Mouse (Mus musculus) heart, embryonic 14.5 days (tissue): ENCODE measurements around the gene Slain1. TPM values are rescaled to one million over a fixed set of nuclear protein-coding genes. Genes with fewer than 3 reads are reported as not detected.

Experiments used
- ATAC-seq: fragments of 200-750 bp; cut with Nextera tagmentation; 2 replicates; pipeline ENCODE4 v1.8.0; 2017; ENCODE audit warnings: low read depth, moderate TSS enrichment; ENCODE audit not compliant: insufficient number of reproducible peaks, insufficient read depth, low FRiP score
- H3K27ac ChIP-seq, 2 experiments: fragments of 200-500 bp in 1 of 2; fragments of 300-500 bp in 1 of 2; sonication (generic) in 1 of 2; replicated peaks in 1 of 2; 2 replicates each; pipeline ENCODE4 v1.5.1; 2012 to 2014; ENCODE audit warnings: low read depth in 2 of 2, low read length in 2 of 2, control low read depth in 1 of 2, mild to moderate bottlenecking in 1 of 2, mixed read lengths in 1 of 2; ENCODE audit not compliant: control insufficient read depth in 1 of 2, insufficient read depth in 1 of 2
- H3K27me3 ChIP-seq: fragments of 300-500 bp; sonication (generic); 2 replicates; pipeline ENCODE4 v1.6.1; 2014; ENCODE audit warnings: mild to moderate bottlenecking, low read length, control low read depth; ENCODE audit not compliant: control insufficient read depth, insufficient read depth
- H3K36me3 ChIP-seq: fragments of 300-500 bp; sonication (generic); 2 replicates; pipeline ENCODE4 v1.6.1; 2014; ENCODE audit warnings: mild to moderate bottlenecking, control low read depth, low read length, mixed read lengths; ENCODE audit not compliant: control insufficient read depth, insufficient read depth
- H3K4me1 ChIP-seq, 2 experiments: fragments of 200-500 bp in 1 of 2; fragments of 300-500 bp in 1 of 2; sonication (generic) in 1 of 2; 2 replicates each; pipeline ENCODE4 v1.6.1; 2012 to 2014; ENCODE audit warnings: low read length in 2 of 2, control low read depth in 1 of 2, mixed read lengths in 1 of 2; ENCODE audit not compliant: control insufficient read depth in 2 of 2, insufficient read depth in 2 of 2
- H3K4me2 ChIP-seq: fragments of 300-500 bp; sonication (generic); 2 replicates; pipeline ENCODE4 v1.6.1; 2014; ENCODE audit warnings: mild to moderate bottlenecking, low read length
- H3K4me3 ChIP-seq, 2 experiments: fragments of 200-500 bp in 1 of 2; fragments of 300-500 bp in 1 of 2; sonication (generic) in 1 of 2; 2 replicates each; pipeline ENCODE4 v1.5.1; 2012 to 2014; ENCODE audit warnings: low read length in 2 of 2, mild to moderate bottlenecking in 2 of 2, control low read depth in 1 of 2, low read depth in 1 of 2, moderate library complexity in 1 of 2; ENCODE audit not compliant: control insufficient read depth in 1 of 2, insufficient read depth in 1 of 2
- H3K9ac ChIP-seq: fragments of 300-500 bp; sonication (generic); 2 replicates; pipeline ENCODE4 v1.6.1; 2014; ENCODE audit warnings: mild to moderate bottlenecking, low read length
- H3K9me3 ChIP-seq: fragments of 300-500 bp; sonication (generic); 2 replicates; pipeline ENCODE4 v1.6.1; 2016; ENCODE audit warnings: low read length, control low read depth; ENCODE audit not compliant: control insufficient read depth
- WGBS: fragments of 180-500 bp; shearing (Covaris S2); extraction: QIAGEN DNeasy Blood & Tissue Kit; methylation state at CpG from one replicate; pipeline ENCODE4 v1.1.7; 2014; 5-methylcytosine and 5-hydroxymethylcytosine counted together
- polyA plus RNA-seq: library from polyadenylated mRNA; unstranded; fragments of >200 nt; fragmentation: Nextera tagmentation; extraction: Ambion mirVana; gene quantifications from 2 replicates; pipeline ENCODE4 v1.2.1, GENCODE M21; 2014

Slain1 gene
- polyA plus RNA-seq, 1 experiment from 2014 or later = 0.70 TPM

GRCm38 (mm10) chr14:103712986-103713385 is 63.0 kb downstream of the Slain1 start:
- Histone ChIP-seq H3K4me3 (no peak overlapping the region), H3K27me3 (no peaks in the 10 kb centered on the region), H3K9me3 (peaks cover 4% of the 10 kb centered on the region; the same call in 1 of the 2 replicates), H3K36me3 (no peaks in the 10 kb centered on the region), H3K9ac (no peak overlapping the region), H3K27ac (no peak overlapping the region), H3K4me2 (no peak overlapping the region), H3K4me1 (no peaks in the 10 kb centered on the region)
- 87% methylated on average over 5 of the region's 5 CpGs for WGBS
- no peak for ATAC-seq

GRCm38 (mm10) chr14:103717516-103717915 is 67.5 kb downstream of the Slain1 start:
- H3K9ac ChIP-seq = no peak overlapping the region
- peaks cover 4% of the 10 kb centered on the region; the same call in 1 of the 2 replicates for H3K9me3 ChIP-seq
- H3K36me3 ChIP-seq = no peaks in the 10 kb centered on the region
- H3K27ac ChIP-seq = no peak overlapping the region
- no peak overlapping the region for H3K4me2 ChIP-seq
- no peak for ATAC-seq
- 40% methylated on average over 5 of the region's 5 CpGs for WGBS
- H3K4me3 ChIP-seq = no peak overlapping the region
- 0 out of 4 replicates have a peak, but pooled peaks cover 0 to 3% of the 10 kb centered on the region in 2 experiments for H3K4me1 ChIP-seq
- no peaks in the 10 kb centered on the region for H3K27me3 ChIP-seq

GRCm38 (mm10) chr14:103717979-103718378 is 68.0 kb downstream of the Slain1 start:
- H3K27me3 ChIP-seq = no peaks in the 10 kb centered on the region
- 0 out of 4 replicates have a peak, but pooled peaks cover 0 to 3% of the 10 kb centered on the region in 2 experiments for H3K4me1 ChIP-seq
- H3K4me2 ChIP-seq = no peak overlapping the region
- no peak overlapping the region for H3K27ac ChIP-seq
- H3K36me3 ChIP-seq = no peaks in the 10 kb centered on the region
- H3K4me3 ChIP-seq = no peak overlapping the region
- WGBS = 67% methylated on average over 5 of the region's 5 CpGs
- H3K9ac ChIP-seq = no peak overlapping the region
- peaks cover 4% of the 10 kb centered on the region; the same call in 1 of the 2 replicates for H3K9me3 ChIP-seq
- no peak for ATAC-seq

- no peaks in the 10 kb centered on the region for H3K36me3 ChIP-seq
- H3K9me3 ChIP-seq = peaks cover 4% of the 10 kb centered on the region; the same call in 1 of the 2 replicates
- 37% methylated on average over 5 of the region's 5 CpGs for WGBS
- no peak overlapping the region for H3K4me3 ChIP-seq
- no peaks in the 10 kb centered on the region for H3K27me3 ChIP-seq
- ATAC-seq = no peak
- H3K4me2 ChIP-seq = no peak overlapping the region
- 0 out of 4 replicates have a peak, but pooled peaks cover 0 to 3% of the 10 kb centered on the region in 2 experiments for H3K4me1 ChIP-seq
- no peak overlapping the region for H3K27ac ChIP-seq
- no peak overlapping the region for H3K9ac ChIP-seq
Measured at GRCm38 (mm10) chr14:103718393-103718792, 68.4 kb downstream of the Slain1 start.

- H3K27ac ChIP-seq = peak overlapping the region in 1 of 2 experiments; percentile 34; a peak in 2 of 4 replicates
- peaks cover 4% of the 10 kb centered on the region; the same call in 1 of the 2 replicates for H3K9me3 ChIP-seq
- 19% methylated on average over 15 of the region's 15 CpGs for WGBS
- H3K4me3 ChIP-seq = peak overlapping the region; percentile 6 to 16
- H3K9ac ChIP-seq = peak overlapping the region; percentile 35
- H3K4me1 ChIP-seq = 0 out of 4 replicates have a peak, but pooled peaks cover 0 to 3% of the 10 kb centered on the region in 2 experiments
- peak overlapping the region; percentile 52 for H3K4me2 ChIP-seq
- peak; percentile 59; the same call in 1 of the 2 replicates for ATAC-seq
- H3K27me3 ChIP-seq = no peaks in the 10 kb centered on the region
- H3K36me3 ChIP-seq = no peaks in the 10 kb centered on the region
Measured at GRCm38 (mm10) chr14:103718836-103719575, 69.0 kb downstream of the Slain1 start.

- Histone ChIP-seq H3K4me3 (no peak overlapping the region), H3K36me3 (no peaks in the 10 kb centered on the region), H3K9ac (no peak overlapping the region), H3K9me3 (peaks cover 4% of the 10 kb centered on the region; the same call in 1 of the 2 replicates), H3K27me3 (no peaks in the 10 kb centered on the region), H3K4me2 (no peak overlapping the region), H3K27ac (no peak overlapping the region), H3K4me1 (0 out of 4 replicates have a peak, but pooled peaks cover 0 to 3% of the 10 kb centered on the region in 2 experiments)
- ATAC-seq = no peak
- 78% methylated on average over 7 of the region's 7 CpGs for WGBS
Measured at GRCm38 (mm10) chr14:103720163-103720562, 70.1 kb downstream of the Slain1 start.

GRCm38 (mm10) chr14:103720637-103721355 is 70.8 kb downstream of the Slain1 start:
- H3K4me3 ChIP-seq = no peak overlapping the region
- H3K27ac ChIP-seq = no peak overlapping the region
- peaks cover under 1% of the 10 kb centered on the region; the same call in 1 of the 2 replicates for H3K9me3 ChIP-seq
- WGBS = 53% methylated on average over 13 of the region's 13 CpGs
- no peaks in the 10 kb centered on the region for H3K27me3 ChIP-seq
- no peak overlapping the region for H3K9ac ChIP-seq
- 0 out of 4 replicates have a peak, but pooled peaks cover 0 to 3% of the 10 kb centered on the region in 2 experiments for H3K4me1 ChIP-seq
- no peak for ATAC-seq
- H3K36me3 ChIP-seq = no peaks in the 10 kb centered on the region
- no peak overlapping the region for H3K4me2 ChIP-seq
